Comparison of ENCODE assay signal across 20 mouse cellular contexts in the genomic region with DNA sequence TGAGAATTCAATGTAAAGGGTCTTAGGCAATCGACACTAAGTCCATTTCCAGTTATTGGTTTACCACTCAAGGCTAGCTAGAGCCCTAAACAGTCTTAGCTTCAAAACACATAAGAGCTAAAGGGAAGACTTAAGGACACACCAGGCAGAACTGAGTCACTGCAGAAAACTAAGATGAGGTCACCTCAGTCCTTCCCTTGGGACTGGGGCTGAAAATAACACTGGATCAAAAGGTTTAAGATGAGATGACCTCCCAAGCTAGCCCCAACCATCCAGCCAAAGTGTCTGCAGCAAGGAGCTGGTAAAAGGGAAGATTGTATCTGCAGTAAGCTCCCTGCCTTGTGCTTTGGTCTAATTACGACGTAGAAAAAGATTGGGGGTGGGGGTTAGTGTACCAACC.
DNase-seq lines count a peak whose midpoint lies in the region; ATAC-seq and TF ChIP-seq lines count a peak whose summit lies in the region.
"Had no signal": no experiment of that assay in that cellular context is flagged by ENCODE, and none has a peak within 500 bp of the region (broad histone marks: within the 10 kb centered on the region; RNA-seq: fewer than 3 reads in every experiment).

No protein-coding gene starts in this region.

- H3K4me2 ChIP-seq in kidney, embryonic 16.5 days (replicated peaks; ENCODE audit: low read depth, low read length) = no peak overlapping the region
- H3K4me2 ChIP-seq in neural tube, embryonic 15.5 days = no peak overlapping the region
- H3K4me2 ChIP-seq: embryonic facial prominence, embryonic 13.5 days; forebrain, embryonic 12.5 days; heart, embryonic 11.5 days; heart, embryonic 15.5 days; hindbrain, embryonic 14.5 days; intestine, embryonic 15.5 days had no signal

- ATAC-seq in kidney, embryonic 16.5 days (ENCODE audit: low FRiP score, low TSS enrichment) = no peak
- ATAC-seq in neural tube, embryonic 15.5 days (ENCODE audit: low FRiP score) = no peak
- ATAC-seq: forebrain, embryonic 16.5 days; intestine, embryonic 15.5 days had no signal

- no peaks in the 10 kb centered on the region for H3K36me3 ChIP-seq in kidney, embryonic 16.5 days (ENCODE audit: insufficient read depth, low read length)
- H3K36me3 ChIP-seq in neural tube, embryonic 15.5 days = no peaks in the 10 kb centered on the region
- H3K36me3 ChIP-seq: embryonic facial prominence, embryonic 13.5 days; forebrain, embryonic 12.5 days; heart, embryonic 15.5 days; hindbrain, embryonic 10.5 days; intestine, embryonic 15.5 days had no signal

- WGBS in kidney, embryonic 16.5 days = 85% methylated on average over 3 of the region's 3 CpGs
- WGBS in neural tube, embryonic 15.5 days = 88% methylated on average over 3 of the region's 3 CpGs

- TF ChIP-seq CTCF in gastrocnemius, adult 2 months (IDR thresholded peaks at IDR 0.05) = no peak

- no peaks in the 10 kb centered on the region for H3K4me1 ChIP-seq in kidney, embryonic 16.5 days (ENCODE audit: insufficient read depth, low read length)
- peaks cover 7% of the 10 kb centered on the region for H3K4me1 ChIP-seq in neural tube, embryonic 15.5 days
- H3K4me1 ChIP-seq: forebrain, embryonic 12.5 days; hindbrain, embryonic 10.5 days had no signal

- H3K4me3 ChIP-seq in gastrocnemius, adult 2 months = no peak overlapping the region
- no peak overlapping the region for H3K4me3 ChIP-seq in kidney, embryonic 16.5 days (ENCODE audit: low read length)
- no peak overlapping the region for H3K4me3 ChIP-seq in neural tube, embryonic 15.5 days (replicated peaks)
- H3K4me3 ChIP-seq: embryonic facial prominence, embryonic 13.5 days; forebrain, embryonic 12.5 days; heart, adult 2 months; heart, embryonic 15.5 days; hindbrain, embryonic 10.5 days; intestine, embryonic 15.5 days had no signal

- no peaks in the 10 kb centered on the region for H3K9me3 ChIP-seq in kidney, embryonic 16.5 days (ENCODE audit: low read length)
- H3K9me3 ChIP-seq in neural tube, embryonic 15.5 days (replicated peaks) = no peaks in the 10 kb centered on the region
- H3K9me3 ChIP-seq: embryonic facial prominence, embryonic 13.5 days; forebrain, embryonic 12.5 days; heart, embryonic 15.5 days; hindbrain, embryonic 10.5 days; intestine, embryonic 15.5 days had no signal

- intact Hi-C loops in gastrocnemius, adult 2 months (cut with DNase I) = loop anchor here (2.0 kb wide), 1 partner anchor 32 kb away; no protein-coding TSS in a partner anchor
- intact Hi-C loops in gastrocnemius, postnatal 36 days (cut with DNase I) = no loop called here

- no peak overlapping the region for H3K9ac ChIP-seq in kidney, embryonic 16.5 days (replicated peaks; ENCODE audit: low read length)
- no peak overlapping the region for H3K9ac ChIP-seq in neural tube, embryonic 15.5 days (replicated peaks)
- H3K9ac ChIP-seq: embryonic facial prominence, embryonic 13.5 days; forebrain, embryonic 12.5 days; heart, embryonic 15.5 days; hindbrain, embryonic 14.5 days; intestine, embryonic 15.5 days had no signal

- no peaks in the 10 kb centered on the region for H3K27me3 ChIP-seq in kidney, embryonic 16.5 days (ENCODE audit: insufficient read depth, low read length)
- no peaks in the 10 kb centered on the region for H3K27me3 ChIP-seq in neural tube, embryonic 15.5 days (replicated peaks)
- H3K27me3 ChIP-seq: embryonic facial prominence, embryonic 13.5 days; forebrain, embryonic 12.5 days; heart, embryonic 15.5 days; intestine, embryonic 15.5 days had no signal

- H3K27ac ChIP-seq in gastrocnemius, adult 2 months = peak overlapping the region; percentile 66
- H3K27ac ChIP-seq in kidney, embryonic 16.5 days (ENCODE audit: low read length) = no peak overlapping the region
- no peak overlapping the region for H3K27ac ChIP-seq in neural tube, embryonic 15.5 days (replicated peaks)
- H3K27ac ChIP-seq: embryonic facial prominence, embryonic 13.5 days; forebrain, embryonic 12.5 days; heart, adult 2 months; heart, embryonic 15.5 days; hindbrain, embryonic 10.5 days; hindbrain, embryonic 14.5 days; intestine, embryonic 15.5 days had no signal

- peak; percentile 51 for DNase-seq in adrenal gland, adult 2 months
- DNase-seq in adrenal gland, postnatal 10 days = no peak
- peak; percentile 37 for DNase-seq in gastrocnemius, adult 2 months
- DNase-seq in gastrocnemius, postnatal 36 days = no peak
- peak; percentile 17 for DNase-seq in kidney, adult 11 months
- peak; percentile 57 for DNase-seq in MN1 (ENCODE audit: low spot score)
- DNase-seq: cerebellum, adult 18-20 months; cerebellum, adult 9-11 months; cerebellum, postnatal 36 days had no signal

Comparison
In these comparisons a context has a peak if more than half of its experiments do, and no peak if none do; other contexts are left out.
1. DNase-seq: peak in adrenal gland, adult 2 months (single experiment), gastrocnemius, adult 2 months (single experiment), kidney, adult 11 months (single experiment) and MN1 (single experiment); none in adrenal gland, postnatal 10 days (single experiment) and gastrocnemius, postnatal 36 days (0 of 2).